Mouse (Mus musculus) G1E (cell line): ENCODE measurements around the gene Pnmal2.

Source experiments
- CTCF ChIP-seq: IDR thresholded peaks from 2 replicates; pipeline ENCODE4 v1.5.1; 2012; ENCODE audit warnings: low read depth, low read length, inconsistent platforms, mixed read lengths
- GATA1 ChIP-seq: IDR thresholded peaks from 2 replicates; pipeline ENCODE4 v1.6.1; 2012; ENCODE audit warnings: borderline replicate concordance, low read length, inconsistent platforms, mixed read lengths
- GATA2 ChIP-seq: IDR thresholded peaks from 2 replicates; pipeline ENCODE4 v1.6.1; 2012; ENCODE audit warnings: low read depth, low read length, inconsistent platforms, borderline replicate concordance

DNA sequence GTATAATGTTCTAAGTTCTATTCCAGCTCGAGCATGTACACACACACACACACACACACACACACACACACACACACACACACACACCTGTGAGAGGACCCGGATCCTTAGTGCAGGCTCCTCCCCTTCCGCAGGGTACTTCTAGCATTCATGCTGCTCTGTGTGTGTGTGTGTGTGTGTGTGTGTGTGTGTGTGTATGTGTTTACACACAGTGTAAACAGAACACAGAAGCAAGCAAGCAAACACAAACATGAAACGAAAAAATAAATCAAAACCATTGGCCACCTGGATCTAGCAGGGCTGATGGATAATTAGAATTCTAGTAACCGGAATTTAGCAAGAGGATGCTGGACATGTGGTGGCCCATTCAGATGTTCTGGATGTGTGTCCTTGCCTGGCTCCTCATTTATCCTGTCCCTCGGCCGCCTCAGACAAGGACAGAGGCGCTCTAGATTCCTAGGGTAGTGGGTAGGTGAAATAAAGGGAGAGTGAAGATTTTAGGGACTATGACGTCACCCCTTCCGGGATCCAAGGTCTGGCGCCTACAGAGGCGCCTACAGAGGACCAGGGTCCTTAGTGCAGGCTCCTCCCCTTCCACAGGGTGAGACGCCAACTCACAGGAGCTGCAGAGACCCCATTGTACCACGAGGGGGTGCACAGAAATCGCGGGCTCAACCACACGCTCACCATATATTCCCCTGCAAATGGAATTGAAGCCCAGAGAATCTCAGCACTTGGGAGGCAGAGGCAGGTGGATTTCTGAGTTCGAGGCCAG, 6.6 kb downstream of the Pnmal2 start:
- TF ChIP-seq CTCF (peak; percentile 74), GATA1 (no peak), GATA2 (no peak)
